Mouse (Mus musculus) B cell, adult 2 months (primary cell): Measurements from ENCODE around the gene Erg.

Experiments
- DNase-seq, 2 experiments: peaks; one replicate each; pipeline ENCODE4 v3.0.0; 2022

Gene Erg

GRCm38 (mm10) chr16:95584751-95585528 is 1.5 kb downstream of the Erg start:
- DNase-seq, result no peak

- DNase-seq, result no peak
These were observed 7.1 kb downstream of the Erg start for GRCm38 (mm10) chr16:95579289-95579688.

GRCm38 (mm10) chr16:95573163-95573562 is 13.2 kb downstream of the Erg start:
- DNase-seq, result no peak

DNA sequence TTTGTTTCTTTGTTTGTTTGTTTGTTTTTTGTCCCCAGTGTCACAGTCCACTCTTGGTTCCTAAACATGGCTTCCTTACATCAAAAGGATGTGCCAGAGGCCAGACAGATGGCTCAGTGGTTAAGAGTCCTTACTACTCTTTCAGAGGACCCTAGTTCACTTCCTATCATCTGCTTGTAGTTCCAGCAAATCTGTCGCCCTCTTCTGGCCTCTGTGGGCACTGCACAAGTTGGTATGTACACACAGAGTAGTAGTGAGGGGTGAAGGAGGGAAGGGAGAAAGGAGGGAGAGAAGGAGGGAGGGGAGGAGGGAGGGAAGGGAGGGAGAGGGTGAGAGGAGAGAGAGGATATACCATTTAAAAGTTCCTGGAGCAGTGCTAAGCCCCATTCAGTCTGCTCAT is 15.8 kb downstream of the Erg start:
- peak; percentile 56 for DNase-seq

DNA sequence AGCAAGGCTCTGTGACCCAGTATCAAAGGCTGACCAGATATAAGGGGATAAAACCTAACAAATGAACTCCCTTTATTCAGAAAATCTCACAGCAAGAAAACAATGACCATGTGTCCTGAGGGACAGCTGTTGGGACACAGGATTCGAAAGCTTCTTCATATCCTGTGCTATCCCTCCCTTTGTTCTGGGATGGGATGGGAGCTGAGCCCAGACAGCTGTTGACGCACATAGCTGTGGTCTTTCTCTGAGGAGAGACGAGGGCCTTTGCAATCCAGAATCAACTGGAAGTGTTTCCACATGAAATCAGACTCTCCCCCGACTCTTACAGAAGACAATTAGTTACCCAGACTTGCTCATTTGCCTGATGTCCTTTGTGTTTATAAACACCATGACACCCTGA is 29.6 kb downstream of the Erg start:
- no peak for DNase-seq

GRCm38 (mm10) chr16:95553136-95553535 is 33.3 kb downstream of the Erg start:
- DNase-seq, result no peak

- DNase-seq, result no peak
These were observed 33.9 kb downstream of the Erg start for GRCm38 (mm10) chr16:95552495-95552894.

GRCm38 (mm10) chr16:95550496-95550895 is 35.9 kb downstream of the Erg start:
- DNase-seq, result no peak

- DNase-seq, result no peak
These were observed 41.6 kb downstream of the Erg start for GRCm38 (mm10) chr16:95544753-95545152.

DNA sequence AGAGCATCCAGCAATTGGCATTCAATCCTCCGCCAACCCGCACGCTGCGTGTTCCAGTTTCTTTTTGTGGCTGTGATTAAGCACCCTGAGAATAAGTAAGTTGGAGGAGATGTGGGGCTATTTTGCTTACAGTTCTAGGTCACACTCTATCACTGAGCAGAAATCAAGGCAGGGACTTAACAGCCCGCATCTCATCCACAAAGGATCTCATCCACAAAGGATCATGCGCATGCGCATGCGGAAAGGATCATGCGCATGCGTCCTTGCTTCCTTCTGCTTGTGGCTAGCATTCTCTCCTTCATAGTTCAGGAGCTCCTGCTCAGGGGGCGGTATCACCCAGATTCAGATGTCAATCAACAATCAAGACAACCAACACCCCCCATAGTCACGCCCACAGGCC is 42.9 kb downstream of the Erg start:
- DNase-seq, result no peak

- DNase-seq, result no peak
These were observed 51.2 kb downstream of the Erg start for GRCm38 (mm10) chr16:95535151-95535550.

DNA sequence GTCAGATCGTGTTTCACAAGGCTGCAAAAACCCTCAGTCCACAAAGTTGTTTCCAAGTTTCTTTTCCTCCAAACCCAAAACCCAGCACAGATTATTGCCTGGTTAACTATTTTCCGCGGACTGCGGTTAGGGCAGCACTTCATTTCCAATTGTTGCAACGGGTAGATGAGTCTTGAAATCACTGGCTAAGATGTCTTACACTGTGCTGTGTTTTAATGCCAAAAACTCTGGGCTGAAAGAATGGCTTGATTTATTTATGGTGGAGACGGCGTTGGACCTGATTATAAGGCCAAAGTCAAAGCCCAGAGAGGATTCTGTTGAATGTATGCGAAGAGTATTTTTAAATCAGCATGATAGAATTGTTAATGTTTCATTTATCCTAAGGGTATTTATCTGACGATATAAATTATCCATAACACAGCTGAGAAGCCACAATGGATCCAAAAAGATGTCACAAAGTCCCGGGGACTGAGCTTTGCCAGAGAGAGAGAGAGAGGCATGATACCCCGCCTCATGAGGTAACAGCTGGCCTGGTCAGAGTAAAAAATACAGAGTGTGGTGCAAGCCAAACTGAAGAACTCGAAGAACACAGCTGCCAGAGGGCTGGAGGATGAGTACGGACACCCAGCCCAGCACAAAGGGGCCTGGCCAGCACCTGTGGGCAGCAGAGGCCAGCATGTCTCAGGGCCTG is 53.9 kb downstream of the Erg start:
- no peak for DNase-seq

- no peak for DNase-seq
These were observed 58.8 kb downstream of the Erg start for GRCm38 (mm10) chr16:95527561-95527960.

- DNase-seq, result no peak
These were observed 66.9 kb downstream of the Erg start for GRCm38 (mm10) chr16:95519520-95519919.

DNA sequence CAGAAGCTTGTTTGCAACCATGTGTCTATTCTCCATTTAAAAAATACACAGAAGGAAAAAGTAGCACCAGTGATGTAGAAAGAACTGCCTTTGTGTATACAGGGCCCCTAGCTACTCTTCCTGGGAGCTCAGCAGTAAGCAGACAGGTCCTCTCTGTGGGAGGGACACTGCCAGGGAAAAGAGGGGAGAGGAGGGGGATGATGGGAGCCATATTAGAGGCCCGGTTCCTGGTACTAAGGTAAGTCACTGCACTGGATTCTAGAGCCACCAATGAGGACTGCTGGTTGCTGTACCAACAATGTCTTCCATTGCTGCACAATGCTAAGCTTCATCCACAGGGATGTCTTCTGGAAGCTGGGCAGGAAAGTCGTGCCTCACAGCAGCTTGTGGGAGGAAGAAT is 80.3 kb downstream of the Erg start:
- DNase-seq, result no peak

- DNase-seq, result no peak
These were observed 89.7 kb downstream of the Erg start for GRCm38 (mm10) chr16:95496582-95497300.

- DNase-seq, result no peak
These were observed 92.3 kb downstream of the Erg start for GRCm38 (mm10) chr16:95494108-95494507.

GRCm38 (mm10) chr16:95493336-95493735 is 93.1 kb downstream of the Erg start:
- no peak for DNase-seq

- DNase-seq, result no peak
These were observed 94.2 kb downstream of the Erg start for GRCm38 (mm10) chr16:95492146-95492545.

DNA sequence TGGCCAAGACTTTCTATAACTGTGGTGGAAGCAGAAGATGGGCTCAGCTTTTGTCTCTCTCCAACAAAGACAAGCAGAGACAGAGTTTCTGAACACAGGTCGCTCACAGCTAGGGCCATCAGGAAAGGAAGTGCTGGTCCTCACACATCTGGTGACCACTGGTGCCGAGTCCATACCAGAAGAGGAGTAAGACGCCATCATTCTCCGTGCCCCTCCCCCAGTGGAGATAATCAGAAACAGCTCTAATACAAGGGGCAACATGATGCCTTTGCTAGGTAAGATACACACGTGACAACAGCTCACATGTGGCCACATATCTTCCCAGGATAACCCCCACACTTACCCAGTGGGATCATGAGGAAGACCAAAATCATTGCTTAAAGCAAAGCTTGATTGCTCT is 96.0 kb downstream of the Erg start:
- DNase-seq, result no peak

DNA sequence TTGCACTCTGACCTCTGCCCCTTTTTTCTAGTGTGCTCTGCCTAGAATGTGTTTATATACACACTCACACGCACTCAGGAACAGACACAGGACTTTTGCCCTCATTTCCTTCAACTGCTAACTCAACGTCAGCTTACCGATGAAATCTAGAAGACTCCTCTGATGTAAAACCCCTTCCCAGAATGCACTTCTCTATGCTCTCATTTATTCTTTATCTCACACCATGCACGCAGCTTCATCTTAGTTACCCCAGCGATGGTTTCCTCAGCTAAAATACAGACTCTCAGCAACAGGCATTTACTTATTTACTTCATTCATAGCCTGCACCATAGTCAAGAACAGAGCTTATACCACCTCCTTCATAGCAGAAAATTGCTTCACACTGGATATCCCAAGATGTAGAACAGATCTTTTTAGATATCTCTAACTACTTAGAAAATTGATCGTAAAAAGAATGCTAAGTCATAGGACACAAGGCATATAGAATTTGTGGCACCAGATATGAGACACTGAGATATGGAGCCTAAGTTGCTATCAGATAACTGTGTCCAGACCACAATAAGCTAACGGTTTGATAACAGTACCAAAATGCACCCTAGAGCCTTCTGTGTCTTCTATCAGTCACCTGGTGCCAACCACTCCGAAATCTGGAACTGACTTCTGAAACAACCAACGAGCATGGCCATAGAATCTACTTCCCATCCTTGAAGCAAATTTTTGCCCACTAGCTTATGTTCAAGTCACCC is 98.6 kb downstream of the Erg start:
- no peak for DNase-seq

DNA sequence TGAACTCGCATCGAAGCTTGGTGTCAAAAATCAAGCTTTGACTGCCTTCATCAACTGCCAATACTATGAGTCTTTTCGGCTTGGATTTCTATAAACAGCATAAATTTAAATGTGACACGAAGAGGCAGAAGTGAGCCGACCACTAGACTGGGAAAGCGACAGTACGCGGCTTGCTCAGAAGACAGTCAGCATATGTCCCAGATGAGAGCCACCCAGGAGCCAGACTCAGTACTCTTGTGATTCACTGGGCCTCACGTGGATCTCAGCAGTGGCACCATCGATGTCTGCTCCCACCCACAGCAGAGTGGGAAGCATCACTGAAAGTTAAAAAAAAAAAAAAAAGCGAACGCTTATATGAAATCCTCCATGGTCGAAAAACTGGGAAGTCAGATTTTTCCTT is 105.2 kb downstream of the Erg start:
- no peak for DNase-seq

DNA sequence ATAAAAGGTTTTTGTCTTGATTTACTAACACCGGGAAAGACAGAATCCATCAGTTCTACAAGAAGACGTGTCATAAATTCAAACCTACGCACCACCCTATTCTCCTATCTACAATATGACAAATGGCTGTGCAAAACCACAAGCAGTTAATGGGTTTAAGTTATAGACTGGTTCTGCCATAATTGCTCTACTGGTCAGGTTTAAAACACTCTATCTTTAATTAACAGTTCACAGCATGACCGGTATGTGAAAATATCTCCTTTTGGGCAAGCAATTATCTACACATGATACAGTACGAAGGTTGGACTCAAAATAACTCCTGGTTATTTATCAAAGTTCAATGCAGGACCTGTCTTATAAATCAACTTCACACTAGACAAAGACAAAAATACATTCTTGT is 107.8 kb downstream of the Erg start:
- no peak for DNase-seq
